Mouse (Mus musculus): ENCODE measurements around the gene Tnfsf13. TPM values are rescaled to one million over a fixed set of nuclear protein-coding genes. Genes with fewer than 3 reads are reported as not detected.

Tnfsf13 gene
- polyA plus RNA-seq, 1 experiment: 0.56 TPM

DNA sequence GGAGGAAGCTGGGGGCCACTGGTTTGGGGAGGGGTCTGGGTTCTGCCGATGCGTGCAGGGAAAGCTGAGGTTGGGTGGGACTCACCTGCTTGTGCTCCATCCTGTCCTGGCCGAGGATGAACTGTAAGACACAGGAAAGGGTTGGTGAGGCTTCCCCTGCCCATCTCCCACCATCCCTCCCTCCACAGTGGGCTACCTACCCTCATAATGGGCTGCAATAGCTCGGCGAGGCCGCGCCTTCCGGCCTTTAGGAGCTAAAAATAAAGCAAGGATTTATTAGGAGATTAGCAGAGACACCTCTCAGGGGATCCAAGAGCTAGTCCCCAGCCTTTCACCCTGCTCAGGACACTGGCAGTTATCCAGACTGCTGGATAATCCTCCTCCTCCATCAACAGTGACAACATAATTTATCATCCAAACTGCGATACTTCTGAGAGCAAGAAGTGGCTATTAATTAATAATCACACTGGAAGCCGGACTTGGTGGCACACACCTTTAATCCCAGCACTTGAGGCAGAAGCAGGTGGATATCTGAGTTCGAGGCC is 7.9 kb upstream of the Tnfsf13 start:
- TF ChIP-seq GATA1 (IDR thresholded peaks at IDR 0.05; ENCODE audit: borderline replicate concordance, low read length) (no peak), FLI1 (IDR thresholded peaks at IDR 0.05; ENCODE audit: low read length) (no peak)
- Histone ChIP-seq H3K4me3 (replicated peaks) (no peak overlapping the region), H3K4me1 (peaks cover 61% of the 10 kb centered on the region), H3K27me3 (replicated peaks) (peaks cover 6% of the 10 kb centered on the region), H3K9me3 (peaks cover under 1% of the 10 kb centered on the region), H3K36me3 (replicated peaks; ENCODE audit: low read length) (no peaks in the 10 kb centered on the region)

GRCm38 (mm10) chr11:69692863-69693262 is 7.3 kb upstream of the Tnfsf13 start:
- no peaks in the 10 kb centered on the region for H3K9me3 ChIP-seq
- peaks cover 6% of the 10 kb centered on the region for H3K27me3 ChIP-seq (replicated peaks)
- peaks cover 65% of the 10 kb centered on the region for H3K4me1 ChIP-seq
- TF ChIP-seq GATA1 (IDR thresholded peaks at IDR 0.05; ENCODE audit: borderline replicate concordance, low read length) (no peak), FLI1 (IDR thresholded peaks at IDR 0.05; ENCODE audit: low read length) (no peak)
- no peaks in the 10 kb centered on the region for H3K36me3 ChIP-seq (replicated peaks; ENCODE audit: low read length)
- no peak overlapping the region for H3K4me3 ChIP-seq (replicated peaks)

DNA sequence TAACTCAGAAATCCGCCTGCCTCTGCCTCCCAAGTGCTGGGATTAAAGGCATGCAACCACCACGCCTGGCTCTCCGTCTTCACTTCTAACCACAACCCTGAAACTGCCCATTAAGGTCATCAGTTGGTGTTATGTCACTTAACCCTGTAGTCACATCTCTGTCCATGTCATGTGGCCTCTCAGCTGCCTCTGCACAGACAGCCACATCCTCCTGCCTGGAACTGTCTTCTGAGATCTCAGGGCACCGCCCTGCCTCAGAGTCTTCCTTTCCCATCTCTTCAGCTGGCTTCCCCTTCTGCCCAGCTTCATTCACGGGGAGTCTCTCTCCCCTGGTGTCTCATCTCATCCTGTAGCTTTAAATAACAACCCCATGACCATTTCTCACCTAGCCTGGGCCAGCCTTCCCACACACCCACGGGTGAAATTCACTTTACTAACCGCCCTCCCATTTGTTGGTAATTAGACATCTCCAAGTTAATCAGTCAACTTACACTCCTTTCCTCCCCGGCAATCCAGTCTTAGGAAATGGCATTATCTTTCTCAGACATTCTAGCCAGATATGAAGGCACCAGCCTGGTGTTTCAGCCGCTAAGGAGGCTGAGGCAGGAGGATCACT is 6.7 kb upstream of the Tnfsf13 start:
- no peaks in the 10 kb centered on the region for H3K36me3 ChIP-seq (replicated peaks; ENCODE audit: low read length)
- H3K9me3 ChIP-seq: no peaks in the 10 kb centered on the region
- TF ChIP-seq GATA1 (IDR thresholded peaks at IDR 0.05; ENCODE audit: borderline replicate concordance, low read length) (no peak), FLI1 (IDR thresholded peaks at IDR 0.05; ENCODE audit: low read length) (no peak)
- H3K27me3 ChIP-seq (replicated peaks): peaks cover 6% of the 10 kb centered on the region
- H3K4me3 ChIP-seq (replicated peaks): peak overlapping the region; percentile 74
- H3K4me1 ChIP-seq: peaks cover 65% of the 10 kb centered on the region

- peaks cover 7% of the 10 kb centered on the region for H3K27me3 ChIP-seq (replicated peaks)
- no peak for TF ChIP-seq GATA1 (IDR thresholded peaks at IDR 0.05; ENCODE audit: borderline replicate concordance, low read length)
- H3K4me3 ChIP-seq (replicated peaks): no peak overlapping the region
- peaks cover 72% of the 10 kb centered on the region for H3K4me1 ChIP-seq
- H3K36me3 ChIP-seq (replicated peaks; ENCODE audit: low read length): no peaks in the 10 kb centered on the region
- H3K9me3 ChIP-seq: no peaks in the 10 kb centered on the region
Observed at GRCm38 (mm10) chr11:69689891-69690290, 4.3 kb upstream of the Tnfsf13 start.

DNA sequence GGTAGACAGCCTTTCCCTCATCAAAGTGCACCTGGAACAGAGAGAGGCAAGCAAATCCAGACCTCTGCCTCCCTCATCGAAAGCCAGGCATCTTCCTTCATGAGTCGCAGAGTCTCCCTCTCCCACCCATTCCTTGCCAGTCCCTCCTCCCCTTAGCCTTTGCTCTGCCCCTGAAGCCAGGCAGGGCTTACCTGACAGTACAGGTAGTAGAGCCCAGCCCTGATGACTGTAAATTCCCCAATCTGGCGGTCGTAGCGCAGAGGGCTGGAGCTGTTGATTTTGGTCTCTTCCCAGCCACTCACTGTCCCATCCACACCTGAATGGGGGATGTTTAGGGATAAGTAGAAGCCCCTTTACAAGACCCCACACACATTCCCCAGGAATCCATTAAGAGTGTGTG is 1.5 kb upstream of the Tnfsf13 start:
- no peaks in the 10 kb centered on the region for H3K9me3 ChIP-seq
- H3K27me3 ChIP-seq (replicated peaks): peaks cover 15% of the 10 kb centered on the region
- no peak for TF ChIP-seq FLI1 (IDR thresholded peaks at IDR 0.05; ENCODE audit: low read length)
- no peak for TF ChIP-seq GATA1 (IDR thresholded peaks at IDR 0.05; ENCODE audit: borderline replicate concordance, low read length)
- H3K4me3 ChIP-seq (replicated peaks): no peak overlapping the region
- no peaks in the 10 kb centered on the region for H3K36me3 ChIP-seq (replicated peaks; ENCODE audit: low read length)
- peaks cover 73% of the 10 kb centered on the region for H3K4me1 ChIP-seq

GRCm38 (mm10) chr11:69686377-69686776 is 793 bp upstream of the Tnfsf13 start:
- peaks cover 15% of the 10 kb centered on the region for H3K27me3 ChIP-seq (replicated peaks)
- H3K9me3 ChIP-seq: no peaks in the 10 kb centered on the region
- TF ChIP-seq FLI1 (IDR thresholded peaks at IDR 0.05; ENCODE audit: low read length): no peak
- no peak for TF ChIP-seq GATA1 (IDR thresholded peaks at IDR 0.05; ENCODE audit: borderline replicate concordance, low read length)

DNA sequence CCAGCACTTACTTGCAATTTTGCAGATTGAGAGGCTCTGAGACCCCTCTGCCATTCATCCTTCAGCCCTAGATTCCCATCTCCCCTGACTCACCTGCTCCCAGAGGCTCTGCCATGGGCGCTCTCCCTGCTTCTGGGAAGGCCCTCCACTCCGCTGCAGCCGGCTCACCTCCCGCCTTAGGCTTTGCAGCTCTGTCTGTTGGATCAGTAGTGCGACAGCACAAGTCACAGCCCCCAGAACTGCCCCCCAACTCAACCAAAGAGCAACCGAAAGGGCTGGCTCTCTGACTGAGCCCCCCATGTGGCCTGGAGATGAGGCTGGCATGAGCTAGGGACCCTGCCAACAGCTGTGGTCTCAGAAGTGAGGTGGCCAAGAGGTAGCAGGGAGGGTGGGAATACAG is 648 bp downstream of the Tnfsf13 start:
- peaks cover 6% of the 10 kb centered on the region for H3K36me3 ChIP-seq (replicated peaks; ENCODE audit: low read length)
- peaks cover 65% of the 10 kb centered on the region for H3K4me1 ChIP-seq
- H3K4me3 ChIP-seq (replicated peaks): no peak overlapping the region
- TF ChIP-seq GATA1 (IDR thresholded peaks at IDR 0.05; ENCODE audit: borderline replicate concordance, low read length) (no peak), FLI1 (IDR thresholded peaks at IDR 0.05; ENCODE audit: low read length) (no peak)
- no peaks in the 10 kb centered on the region for H3K9me3 ChIP-seq
- peaks cover 15% of the 10 kb centered on the region for H3K27me3 ChIP-seq (replicated peaks)

More at GRCm38 (mm10) chr11:69686377-69686776, 793 bp upstream of the Tnfsf13 start:
- Histone ChIP-seq H3K4me1 (peaks cover 66% of the 10 kb centered on the region), H3K4me3 (replicated peaks) (no peak overlapping the region), H3K36me3 (replicated peaks; ENCODE audit: low read length) (no peaks in the 10 kb centered on the region)

DNA sequence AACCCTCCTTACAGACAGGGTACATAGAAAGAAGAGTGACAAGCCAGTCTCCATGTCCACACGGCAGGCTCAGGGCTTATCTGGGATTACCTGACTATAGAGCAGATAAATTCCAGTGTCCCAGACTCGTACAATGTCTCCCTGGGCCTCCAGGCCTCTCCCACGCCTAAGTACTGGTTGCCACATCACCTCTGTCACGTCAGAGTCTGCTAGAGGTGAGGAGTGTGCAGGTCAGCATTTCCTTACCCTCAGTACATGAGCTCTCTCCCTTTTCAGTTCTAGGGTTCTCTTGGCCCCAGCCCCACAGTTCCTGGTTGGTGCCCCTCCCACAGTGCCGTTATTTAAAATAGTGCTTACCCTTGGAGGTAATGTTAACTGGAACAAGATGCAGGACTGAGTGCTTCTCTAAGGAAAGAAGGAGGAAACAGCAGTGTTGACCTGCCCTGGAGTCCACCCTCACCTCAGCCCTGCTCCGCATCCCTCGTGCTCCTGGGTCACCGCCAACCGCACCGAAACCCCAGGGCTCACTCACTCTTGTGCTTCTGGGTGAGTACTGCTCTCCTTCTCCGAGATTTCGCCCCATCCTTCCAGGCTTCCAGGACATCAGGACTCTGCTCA is 1.3 kb downstream of the Tnfsf13 start:
- H3K36me3 ChIP-seq (replicated peaks; ENCODE audit: low read length): peaks cover 12% of the 10 kb centered on the region
- TF ChIP-seq GATA1 (IDR thresholded peaks at IDR 0.05; ENCODE audit: borderline replicate concordance, low read length) (no peak), FLI1 (IDR thresholded peaks at IDR 0.05; ENCODE audit: low read length) (no peak)
- peak overlapping the region; percentile 3 for H3K4me3 ChIP-seq (replicated peaks)
- peaks cover 15% of the 10 kb centered on the region for H3K27me3 ChIP-seq (replicated peaks)
- H3K4me1 ChIP-seq: peaks cover 64% of the 10 kb centered on the region
- H3K9me3 ChIP-seq: no peaks in the 10 kb centered on the region

DNA sequence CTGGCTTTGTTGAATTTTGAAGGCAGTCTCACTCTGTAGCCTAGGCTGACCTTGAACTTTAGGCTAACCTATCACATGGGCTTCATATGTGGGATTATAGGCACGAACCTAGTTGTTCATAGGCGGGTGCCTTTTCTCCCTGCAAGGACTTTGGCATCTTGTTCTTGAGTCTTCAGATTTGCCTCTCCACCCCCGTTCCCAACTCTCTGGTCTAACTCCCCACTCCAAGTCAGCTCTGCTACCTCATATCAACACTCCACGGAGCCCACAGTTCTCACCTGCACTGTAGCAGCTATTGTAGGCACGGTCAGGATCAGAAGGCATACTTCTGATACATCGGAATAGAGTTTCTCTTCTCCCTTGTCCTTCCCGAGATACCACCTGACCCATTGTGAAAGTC is 2.0 kb downstream of the Tnfsf13 start:
- Histone ChIP-seq H3K36me3 (replicated peaks; ENCODE audit: low read length) (peaks cover 17% of the 10 kb centered on the region), H3K9me3 (no peaks in the 10 kb centered on the region), H3K4me3 (replicated peaks) (no peak overlapping the region), H3K4me1 (peaks cover 61% of the 10 kb centered on the region), H3K27me3 (replicated peaks) (peaks cover 15% of the 10 kb centered on the region)
- TF ChIP-seq FLI1 (IDR thresholded peaks at IDR 0.05; ENCODE audit: low read length) (no peak), GATA1 (IDR thresholded peaks at IDR 0.05; ENCODE audit: borderline replicate concordance, low read length) (no peak)

DNA sequence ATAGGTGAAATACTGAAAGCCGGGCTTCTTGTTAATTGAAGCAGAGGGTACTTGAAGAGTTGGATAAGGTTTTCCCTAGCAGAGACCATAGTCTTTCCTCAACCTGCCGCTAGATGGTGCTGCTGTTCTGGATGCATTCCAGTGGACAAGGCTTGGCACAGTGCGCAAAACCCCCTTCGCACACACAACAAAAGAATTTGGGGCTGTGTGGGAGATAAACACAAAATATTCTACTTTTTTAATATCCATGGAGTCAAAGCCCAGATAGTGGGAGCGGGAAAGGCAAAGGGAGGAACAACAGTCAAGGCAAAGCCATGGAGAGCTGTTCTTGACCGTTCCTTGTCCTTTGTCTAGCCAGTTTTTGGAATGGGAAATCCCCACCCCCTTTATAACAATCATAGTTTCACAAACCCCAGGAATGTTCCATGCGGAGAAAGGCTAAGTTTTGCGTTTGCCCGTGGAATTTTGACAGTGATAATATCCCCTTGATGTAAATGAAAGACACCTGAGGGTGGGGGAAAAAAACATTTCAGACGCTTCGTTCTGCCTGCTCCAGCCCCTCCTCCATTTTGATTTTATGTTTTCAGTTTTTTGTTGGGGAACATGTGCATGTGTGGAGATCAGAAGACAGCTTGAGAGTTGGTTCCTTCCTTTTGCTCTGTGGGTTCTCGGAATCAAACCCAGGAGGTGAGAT is 2.6 kb downstream of the Tnfsf13 start:
- Histone ChIP-seq H3K4me3 (replicated peaks) (peak overlapping the region; percentile 95), H3K36me3 (replicated peaks; ENCODE audit: low read length) (peaks cover 23% of the 10 kb centered on the region), H3K4me1 (peaks cover 62% of the 10 kb centered on the region), H3K27me3 (replicated peaks) (peaks cover 15% of the 10 kb centered on the region), H3K9me3 (no peaks in the 10 kb centered on the region)
- TF ChIP-seq GATA1 (IDR thresholded peaks at IDR 0.05; ENCODE audit: borderline replicate concordance, low read length): no peak
- no peak for TF ChIP-seq FLI1 (IDR thresholded peaks at IDR 0.05; ENCODE audit: low read length)

Measured in megakaryocyte, embryonic 14.5 days (primary cell).